Mouse (Mus musculus) retina, adult 2 months (tissue): ENCODE results near the gene Rab31.

Experiments used
- DNase-seq: peaks from one replicate; pipeline ENCODE4 v3.0.0-alpha.2; 2012; ENCODE audit warnings: low read depth, low spot score

Gene Rab31

DNA sequence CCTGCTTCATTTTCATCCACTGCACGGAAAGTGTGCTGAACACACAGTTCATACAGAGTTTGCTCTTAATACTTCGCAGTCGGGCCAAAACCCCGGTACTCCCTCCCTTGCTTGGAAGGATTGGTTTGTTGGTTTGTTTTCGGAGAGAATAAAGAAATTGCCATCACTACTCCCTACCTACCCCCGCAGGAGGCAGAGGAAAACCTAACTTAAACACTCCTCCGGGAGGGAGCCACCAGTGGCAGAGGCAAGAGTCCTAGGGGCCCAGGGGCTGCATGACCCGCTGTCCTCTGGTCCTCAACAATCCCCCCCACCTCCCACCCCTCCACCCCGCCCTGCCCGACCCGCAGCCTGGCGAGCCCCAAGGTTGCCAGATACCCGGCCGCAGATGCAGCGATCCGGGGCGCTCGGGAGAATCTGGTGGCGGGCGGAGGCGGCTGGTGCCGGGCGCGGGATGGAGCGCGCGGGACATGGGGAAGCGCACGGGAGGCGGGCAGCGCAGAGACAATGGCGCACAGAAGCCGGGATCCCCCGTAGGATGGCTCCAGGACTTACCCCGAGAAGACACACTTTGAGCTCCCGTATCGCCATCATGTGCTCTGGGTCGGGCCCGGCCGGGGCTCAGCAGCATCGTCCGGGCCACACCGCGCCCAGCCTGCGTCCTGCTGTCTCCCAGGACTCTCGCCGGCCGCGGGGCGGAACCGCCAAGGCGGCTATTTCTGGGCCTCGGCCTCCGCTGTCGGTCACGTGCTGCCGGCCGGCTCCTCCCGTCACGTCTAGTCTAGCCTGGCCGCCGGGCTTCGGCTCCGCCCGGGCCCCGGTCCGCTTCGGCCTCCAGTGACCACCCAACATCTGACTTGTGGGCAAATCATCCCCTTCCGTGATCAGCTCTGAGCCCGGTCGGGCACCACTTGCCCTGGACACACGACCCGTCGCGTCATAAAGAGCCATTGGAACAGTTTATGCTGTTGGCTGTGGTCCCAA is at the start of gene Rab31:
TSS of gene Rab31 (minus strand) at position 802 of the 984 bp plus-strand sequence.
- DNase-seq: no peak

DNA sequence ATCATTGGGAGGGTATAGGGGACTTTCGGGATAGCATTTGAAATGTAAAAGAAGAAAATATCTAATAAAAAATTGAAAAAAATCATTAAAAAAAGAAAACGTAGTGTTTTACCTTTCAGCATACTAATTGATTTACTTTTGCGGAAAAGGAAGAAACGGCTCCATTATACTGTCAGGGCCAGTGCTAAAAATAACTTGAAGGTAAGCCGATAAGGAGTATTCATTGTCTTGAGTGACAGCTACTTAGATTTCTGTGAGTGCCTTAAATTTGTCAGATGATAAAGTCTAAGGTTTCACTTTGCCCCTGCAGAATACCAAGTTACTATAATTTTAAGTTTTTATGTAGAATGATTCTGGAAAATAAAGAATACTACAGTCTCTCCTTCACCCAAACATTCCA is 47.6 kb upstream of the Rab31 start:
- peak; percentile 22 for DNase-seq

DNA sequence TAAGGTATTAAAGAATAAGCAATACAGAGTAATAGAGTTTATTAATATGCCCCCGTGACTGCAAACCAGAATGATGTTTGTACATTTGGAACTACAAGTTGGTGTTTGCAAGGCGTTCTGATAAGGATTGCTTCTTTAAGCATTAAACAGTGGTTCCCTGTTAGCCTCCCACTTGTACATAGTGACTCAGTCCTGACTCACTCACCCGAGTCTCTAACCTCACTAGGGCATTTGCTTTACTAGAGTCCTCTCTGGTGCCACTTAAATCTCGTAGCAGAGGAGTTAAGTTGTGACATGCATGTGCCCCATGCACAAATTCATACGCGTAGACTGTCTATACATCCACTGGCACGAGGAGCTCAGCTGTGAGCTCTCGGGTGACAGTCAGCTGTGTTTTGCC is 41.2 kb upstream of the Rab31 start:
- no peak for DNase-seq

DNA sequence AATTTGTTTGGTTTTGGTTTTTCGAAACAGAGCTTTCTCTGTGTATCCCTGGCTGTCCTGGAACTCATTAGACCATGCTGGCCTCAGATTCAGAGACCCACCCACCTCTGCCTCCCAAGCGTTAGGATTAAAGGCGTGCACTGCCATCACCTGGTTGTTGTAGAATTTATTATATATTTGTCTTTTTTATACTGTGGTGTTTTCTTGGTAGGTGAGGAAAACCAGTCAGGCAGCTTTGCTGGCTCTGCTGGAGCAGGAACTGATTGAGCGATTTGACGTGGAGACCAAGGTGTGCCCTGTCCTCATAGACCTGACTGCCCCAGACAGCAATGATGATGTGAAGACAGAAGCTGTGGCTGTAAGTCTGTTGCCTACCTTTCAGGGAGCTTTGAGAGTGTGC is 38.5 kb upstream of the Rab31 start:
- no peak for DNase-seq

DNA sequence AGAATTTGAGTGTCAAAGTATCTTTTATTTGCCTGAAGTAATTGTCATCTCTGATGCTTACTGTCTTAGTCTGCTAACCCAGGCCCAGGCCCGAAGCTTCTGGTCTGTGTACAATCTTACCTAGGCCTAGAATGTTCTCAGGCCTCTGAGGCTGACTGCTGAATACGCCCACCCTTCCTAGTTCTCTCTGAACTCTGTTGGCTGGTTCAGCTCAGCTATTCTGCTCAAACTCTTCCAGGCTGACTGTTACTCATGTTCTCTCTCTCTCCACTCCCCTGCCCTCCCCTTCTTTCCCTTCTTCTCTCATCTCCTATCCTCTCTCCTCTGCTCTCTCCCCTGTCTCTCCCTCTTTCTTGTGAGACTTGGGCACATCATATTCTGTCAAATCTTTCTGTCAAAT is 33.9 kb upstream of the Rab31 start:
- DNase-seq: no peak

DNA sequence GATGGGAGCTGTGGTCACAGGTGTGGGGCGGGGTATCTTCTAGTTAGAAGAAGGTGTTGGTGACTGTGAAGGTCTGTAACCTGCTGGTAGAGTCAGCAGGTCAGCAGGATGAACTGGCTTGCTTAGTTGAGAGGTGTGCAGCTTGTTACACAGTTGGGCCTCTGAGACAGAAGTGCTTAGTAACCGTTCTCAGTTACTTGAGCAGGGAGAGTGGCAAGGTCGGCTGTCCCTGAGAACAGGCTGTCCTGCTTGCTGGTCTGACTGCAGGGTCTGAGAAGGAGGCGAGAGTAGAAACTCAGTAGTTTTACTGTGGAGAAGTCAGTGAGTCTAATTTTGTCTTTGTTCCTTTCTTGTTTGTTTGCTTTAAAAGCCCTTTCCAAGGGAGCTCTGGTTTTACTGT is 33.4 kb upstream of the Rab31 start:
- DNase-seq: no peak

DNA sequence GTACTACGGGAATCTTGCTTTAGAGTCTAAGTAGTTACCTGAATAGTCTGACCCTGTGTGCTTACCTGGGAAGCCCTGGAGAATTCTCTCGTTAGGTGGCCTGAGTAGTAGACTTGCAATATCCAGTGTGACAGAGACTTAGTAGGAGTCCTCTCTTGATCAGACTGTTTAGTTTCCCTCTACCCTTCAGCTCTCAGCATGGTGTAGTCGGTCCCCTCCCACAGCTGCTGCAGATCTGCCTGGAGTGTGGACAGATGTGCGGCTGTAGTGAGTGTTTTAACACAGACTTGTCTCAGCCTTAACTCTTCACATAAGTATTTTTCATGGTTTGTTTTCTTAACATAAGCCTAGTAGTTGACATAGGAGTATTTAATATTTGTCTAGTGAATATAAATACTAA is 29.5 kb upstream of the Rab31 start:
- no peak for DNase-seq

DNA sequence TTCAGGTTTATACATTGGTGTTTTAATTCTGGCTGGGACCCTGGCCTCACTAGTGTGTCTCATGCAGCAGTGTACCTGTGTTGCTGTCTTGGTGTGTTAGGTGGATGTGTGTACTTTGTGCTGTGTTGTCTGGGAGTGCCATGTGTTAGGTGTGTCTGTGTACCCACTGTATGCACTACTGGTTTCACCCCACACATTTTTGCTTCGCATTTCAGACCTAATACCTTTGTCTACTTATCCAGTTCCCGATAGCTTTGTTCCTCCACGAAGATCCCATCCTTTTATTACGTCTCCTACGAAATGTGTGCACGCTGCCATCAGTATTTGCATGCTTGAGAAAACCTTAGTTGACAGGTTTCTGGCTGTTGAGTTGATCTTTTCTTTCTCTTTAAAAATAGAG is 27.9 kb upstream of the Rab31 start:
- no peak for DNase-seq

DNA sequence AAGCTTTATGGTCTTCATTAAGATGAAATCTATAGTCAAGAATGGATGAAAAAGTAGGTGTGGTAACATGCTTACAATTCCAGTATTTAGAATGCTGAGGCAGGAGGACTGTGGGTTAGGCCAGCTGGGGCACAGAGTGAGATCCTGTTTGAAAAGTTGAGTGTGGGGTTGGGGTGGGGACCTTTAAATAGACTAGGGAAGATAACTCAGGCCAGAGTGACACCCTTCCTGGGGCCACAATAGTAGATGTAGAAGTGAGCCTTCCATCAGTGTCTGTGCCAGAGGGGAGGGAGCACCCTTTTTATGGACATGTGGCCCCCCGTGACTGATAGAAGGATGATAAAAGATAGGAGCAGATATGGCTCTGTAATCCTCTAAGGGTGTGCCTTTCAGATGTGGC is 26.8 kb upstream of the Rab31 start:
- DNase-seq: no peak

DNA sequence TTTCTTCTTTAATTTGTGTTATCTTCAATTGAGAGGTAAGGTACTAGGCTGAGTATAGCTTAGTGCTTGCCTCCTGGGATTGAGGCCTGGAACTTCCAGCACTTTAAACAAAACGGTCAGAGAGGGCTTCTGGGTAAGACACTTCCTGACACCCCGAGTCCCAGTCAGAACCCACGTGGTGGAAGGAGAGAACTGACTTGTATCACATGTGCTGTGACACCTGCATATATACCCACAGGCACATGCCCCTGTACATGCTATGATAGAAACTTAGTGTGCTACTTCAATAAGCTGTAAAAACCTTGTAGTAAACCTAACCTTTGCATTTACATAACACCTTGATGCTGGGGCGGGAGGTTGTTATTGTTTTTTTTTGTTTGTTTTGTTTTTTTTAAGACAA is 25.9 kb upstream of the Rab31 start:
- DNase-seq: no peak

DNA sequence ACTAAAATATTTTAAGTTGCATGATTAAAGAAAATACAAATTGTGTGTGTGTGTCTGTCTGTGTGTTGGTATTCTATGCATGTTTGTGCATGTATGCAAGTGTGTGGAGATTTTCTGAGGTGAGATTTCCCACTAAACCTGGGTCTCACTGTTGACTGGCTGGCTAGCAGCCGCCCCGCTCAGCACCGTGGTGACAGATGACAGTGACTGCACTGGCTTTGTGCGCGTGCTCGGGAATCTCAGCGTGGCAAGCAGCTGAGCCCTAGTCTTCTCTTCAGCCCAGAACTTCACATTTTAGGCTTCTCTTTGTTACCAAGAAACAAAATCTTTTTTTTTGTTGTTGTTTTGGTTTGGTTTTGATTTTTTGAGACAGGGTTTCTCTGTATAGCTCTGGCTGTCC is 23.5 kb upstream of the Rab31 start:
- DNase-seq: no peak

DNA sequence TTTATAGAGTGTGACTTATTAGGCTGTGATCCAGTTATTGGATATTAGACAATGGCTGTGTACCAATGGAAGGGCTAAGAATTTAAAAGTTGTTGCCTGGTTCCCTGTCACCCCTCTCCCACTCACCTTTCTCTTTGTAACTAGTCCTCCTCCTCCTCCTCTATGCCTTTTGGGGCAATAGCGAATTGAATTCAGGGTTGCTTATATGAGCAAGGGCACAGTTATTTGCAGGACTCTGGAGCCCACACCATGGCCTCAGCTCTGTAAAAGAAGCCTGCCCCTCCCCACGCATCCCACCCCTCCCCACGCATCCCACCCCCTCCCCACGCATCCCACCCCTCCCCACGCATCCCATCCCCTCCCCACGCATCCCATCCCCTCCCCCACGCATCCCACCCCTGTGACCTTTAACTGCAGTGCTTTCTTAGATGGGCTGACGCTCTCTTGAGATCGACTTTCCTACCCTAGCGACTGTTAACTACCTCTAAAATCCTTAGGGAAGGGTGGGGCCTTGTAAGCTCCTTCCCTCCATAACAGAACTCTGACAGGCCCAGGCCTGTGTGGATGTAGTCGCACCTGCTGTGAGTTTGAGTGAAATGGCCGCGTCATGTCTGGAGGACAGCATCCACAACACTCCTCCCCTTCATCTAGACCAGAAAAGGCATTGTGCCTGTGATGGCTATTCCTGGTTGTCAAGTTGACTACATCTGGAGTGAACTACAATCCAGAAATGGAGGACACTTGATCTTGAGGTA is 21.7 kb upstream of the Rab31 start:
- DNase-seq: no peak

DNA sequence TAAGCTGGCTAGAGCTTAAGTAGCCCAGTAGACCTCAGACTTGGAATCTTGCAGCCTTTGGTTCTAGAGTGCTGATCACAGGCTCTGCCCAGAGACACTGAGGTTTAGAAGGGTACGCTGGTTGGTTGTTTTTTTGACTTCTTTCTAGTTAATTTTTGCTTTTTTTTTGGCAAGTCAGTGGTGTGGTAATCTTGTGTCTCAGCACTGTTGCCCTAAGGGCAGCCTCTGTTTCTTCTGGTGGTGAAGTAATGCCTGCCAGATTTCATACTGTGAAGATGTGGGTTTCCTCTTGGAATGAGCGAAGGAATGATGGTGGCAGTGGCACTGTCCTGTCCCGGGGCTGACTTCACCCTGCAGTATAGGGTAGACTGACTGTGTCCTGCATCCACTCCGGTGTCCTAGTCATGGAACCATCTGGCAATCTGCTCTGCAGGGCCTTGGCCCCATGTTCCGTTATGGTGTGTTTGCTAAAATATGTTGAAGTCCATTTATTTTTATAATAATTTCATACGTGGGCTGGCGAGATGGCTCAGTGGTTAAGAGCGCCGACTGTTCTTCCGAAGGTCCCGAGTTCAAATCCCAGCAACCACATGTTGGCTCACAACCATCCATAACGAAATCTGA is 20.9 kb upstream of the Rab31 start:
- DNase-seq: no peak

DNA sequence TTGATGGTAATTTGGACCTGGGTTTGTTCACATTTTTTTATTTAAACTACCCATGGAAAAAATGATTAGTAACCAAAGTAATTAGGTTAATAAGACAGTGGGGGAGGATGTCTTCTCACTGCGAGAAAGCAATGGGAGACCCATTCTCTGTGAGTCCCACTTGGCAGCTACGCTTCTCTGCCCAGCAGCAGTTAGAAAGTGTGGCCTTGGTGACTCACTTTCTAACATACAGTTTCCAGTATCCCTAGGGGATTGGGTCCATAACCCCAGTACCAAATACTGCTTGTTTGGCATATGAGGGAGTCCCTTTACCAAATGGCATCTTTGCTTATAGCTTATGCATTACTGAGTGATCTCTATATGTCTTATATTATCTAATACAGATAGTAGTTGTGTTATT is 18.6 kb upstream of the Rab31 start:
- DNase-seq: no peak

DNA sequence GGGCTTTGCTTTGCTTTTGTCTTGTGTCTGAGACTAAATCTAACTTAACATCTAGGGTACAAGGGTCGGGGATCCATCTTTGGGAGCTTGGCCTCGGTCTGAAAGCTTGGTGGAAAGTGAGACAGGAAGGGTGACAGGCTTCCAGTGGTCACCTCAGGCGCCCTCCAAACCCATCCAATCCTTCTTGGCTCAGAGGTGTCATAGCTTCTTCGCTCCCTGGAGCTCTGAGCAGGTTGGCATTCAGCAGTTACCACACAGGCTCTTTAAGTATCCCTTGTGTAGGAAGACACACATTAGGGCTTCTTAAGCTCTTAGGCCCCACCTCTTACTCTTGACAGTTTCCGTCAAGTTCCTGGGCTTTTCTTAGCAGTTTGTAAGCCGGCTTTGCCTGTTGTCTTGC is 17.0 kb upstream of the Rab31 start:
- no peak for DNase-seq

DNA sequence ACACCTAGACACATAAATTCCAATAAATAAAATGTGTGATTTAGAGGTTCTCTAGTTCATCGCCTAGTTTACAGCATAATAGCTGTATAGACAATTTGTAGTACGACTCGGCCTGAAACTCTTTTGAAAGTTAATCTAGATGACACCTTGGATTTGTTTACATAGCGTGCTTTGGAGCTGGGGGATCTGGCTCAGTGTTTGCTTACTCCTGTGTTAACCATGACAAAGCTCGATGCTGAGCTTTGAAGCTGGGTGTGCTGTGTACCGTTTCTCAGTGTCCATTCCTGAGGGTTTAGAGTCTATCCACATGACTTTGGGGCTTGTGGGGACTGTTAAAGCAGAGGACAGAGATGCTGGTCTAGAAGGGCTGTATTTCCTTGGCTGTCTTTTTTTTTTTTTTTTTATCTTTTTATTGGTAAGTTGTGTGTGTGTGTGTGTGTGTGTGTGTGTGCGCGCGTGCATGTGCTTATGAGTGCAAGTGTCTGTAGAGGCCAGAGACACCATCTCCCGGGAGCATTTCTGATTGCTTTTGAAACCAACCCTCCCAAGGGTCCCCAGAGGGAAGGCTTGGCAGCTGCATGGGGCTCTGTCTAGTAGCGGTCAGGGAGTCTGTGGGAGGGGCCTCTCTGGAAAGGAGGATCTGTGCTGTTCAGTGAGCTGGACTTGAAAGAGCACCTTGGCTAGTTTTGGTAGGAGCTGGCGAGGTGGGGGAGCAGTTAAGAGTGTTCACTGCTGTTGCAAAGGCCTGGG is 16.2 kb upstream of the Rab31 start:
- no peak for DNase-seq

DNA sequence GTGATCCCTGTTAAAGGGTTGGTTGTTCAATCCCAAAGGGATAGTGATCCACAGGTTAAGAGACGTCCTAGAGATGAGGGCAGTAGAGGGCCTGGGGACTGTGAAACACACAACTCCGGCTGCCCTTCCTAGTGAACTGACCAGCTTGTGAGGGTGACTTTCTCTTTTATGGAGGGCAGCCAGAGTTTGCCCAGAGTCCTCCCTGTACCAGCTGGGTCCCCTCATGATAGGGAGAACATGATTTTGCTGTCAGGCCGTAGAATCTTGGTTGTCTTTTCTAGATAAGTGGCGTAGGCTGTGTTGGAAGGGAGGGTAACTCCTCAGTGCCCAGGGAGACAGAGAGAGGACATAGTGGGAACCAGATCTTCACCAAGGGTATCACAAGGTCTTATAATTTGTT is 14.7 kb upstream of the Rab31 start:
- DNase-seq: no peak

DNA sequence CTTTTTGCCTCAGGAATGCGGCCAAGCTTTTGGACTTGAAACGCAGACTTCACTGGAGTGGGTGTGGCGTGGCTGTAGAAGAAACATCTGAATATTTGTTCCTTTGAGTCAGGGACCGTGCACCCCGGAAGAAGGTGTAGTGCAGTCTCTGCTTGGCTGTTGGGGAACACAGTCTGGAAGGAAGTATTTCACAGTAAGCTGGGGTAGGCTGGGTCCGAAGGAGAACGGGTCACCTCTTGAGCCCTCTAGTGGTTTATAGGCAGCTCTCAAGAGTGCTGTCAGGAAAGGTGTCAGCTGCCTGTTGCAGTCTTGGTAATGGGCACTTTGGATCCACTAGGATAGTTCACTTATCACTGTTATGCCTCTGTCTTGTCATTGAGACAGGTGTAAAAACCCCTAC is 13.7 kb upstream of the Rab31 start:
- DNase-seq: no peak

DNA sequence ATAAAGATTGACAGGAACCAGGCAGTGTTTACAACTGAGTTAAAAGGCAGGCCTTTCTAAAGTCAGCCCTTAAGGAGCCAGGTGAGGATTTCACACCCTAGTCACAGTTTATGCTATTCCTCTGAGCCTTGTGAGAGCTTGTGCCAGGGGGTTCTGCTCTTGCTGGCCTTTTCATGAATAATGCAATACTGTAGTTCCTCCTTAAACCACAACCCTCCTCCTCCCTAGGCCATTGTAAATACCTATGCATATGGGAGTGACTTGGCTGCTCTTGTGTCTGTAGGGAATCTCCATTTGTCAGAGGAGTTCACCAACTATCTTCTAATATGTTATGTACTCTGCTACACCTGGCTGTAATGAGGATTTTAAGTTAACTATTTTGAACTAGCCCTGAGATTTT is 13.2 kb upstream of the Rab31 start:
- no peak for DNase-seq

DNA sequence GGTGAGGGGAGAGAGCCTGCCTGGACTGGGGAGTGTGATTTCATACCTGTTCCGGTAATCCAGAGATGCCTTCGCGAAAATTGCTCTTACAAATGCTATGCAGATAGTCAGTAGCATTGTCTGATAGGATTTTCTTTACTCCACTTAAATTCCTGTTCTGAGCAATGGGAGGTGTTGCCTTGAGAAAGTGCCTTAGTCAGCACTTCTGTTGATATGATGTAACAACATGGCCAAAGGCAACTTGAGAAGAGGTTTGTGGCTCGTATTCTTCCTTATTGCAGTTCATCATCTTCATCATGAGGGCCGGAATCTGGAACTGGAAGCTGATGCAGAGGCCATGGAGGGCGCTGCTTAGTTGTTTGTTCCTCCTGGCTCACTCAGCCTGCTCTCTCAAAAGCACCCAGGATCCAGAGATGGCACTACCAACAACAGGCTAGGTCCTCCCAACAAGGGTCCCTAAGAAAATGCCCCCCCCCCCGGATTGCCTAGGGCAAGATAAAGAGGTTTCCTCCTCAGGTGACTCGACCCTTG is 12.1 kb upstream of the Rab31 start:
- DNase-seq: no peak
